Mouse (Mus musculus) kidney, postnatal 0 days (tissue): ENCODE data around the gene Aatk. TPM values are rescaled to one million over a fixed set of nuclear protein-coding genes. Genes with fewer than 3 reads are reported as not detected.

Experiments used
- ATAC-seq: fragments of 200-750 bp; cut with Nextera tagmentation; replicated peaks from 2 replicates; pipeline ENCODE4 v1.8.0; 2017; ENCODE audit warnings: low read depth, moderate number of reproducible peaks, moderate TSS enrichment, moderate library complexity; ENCODE audit not compliant: low FRiP score
- DNase-seq: peaks from one replicate; pipeline ENCODE4 v3.0.0-alpha.2; 2016; ENCODE audit warnings: low spot score
- H3K27ac ChIP-seq: fragments of 300-500 bp; sonication (generic); 2 replicates; pipeline ENCODE4 v1.5.1; 2014; ENCODE audit warnings: mild to moderate bottlenecking
- H3K27me3 ChIP-seq: fragments of 300-500 bp; sonication (generic); 2 replicates; pipeline ENCODE4 v1.6.1; 2014; ENCODE audit warnings: low read length, mixed read lengths; ENCODE audit not compliant: insufficient read depth
- H3K36me3 ChIP-seq: fragments of 300-500 bp; sonication (generic); 2 replicates; pipeline ENCODE4 v1.6.1; 2014; ENCODE audit warnings: low read length, mixed read lengths; ENCODE audit not compliant: insufficient read depth
- H3K4me1 ChIP-seq: fragments of 300-500 bp; sonication (generic); replicated peaks from 2 replicates; pipeline ENCODE4 v1.6.1; 2014; ENCODE audit warnings: antibody characterized with exemption, low read length, mixed read lengths; ENCODE audit not compliant: insufficient read depth
- H3K4me2 ChIP-seq: fragments of 300-500 bp; sonication (generic); 2 replicates; pipeline ENCODE4 v1.6.1; 2014; ENCODE audit warnings: mild to moderate bottlenecking, low read length, moderate library complexity, mixed read lengths
- H3K4me3 ChIP-seq: fragments of 300-500 bp; sonication (generic); replicated peaks from 2 replicates; pipeline ENCODE4 v1.5.1; 2014; ENCODE audit warnings: low read depth, low read length
- H3K9ac ChIP-seq: fragments of 300-500 bp; sonication (generic); 2 replicates; pipeline ENCODE4 v1.6.1; 2014; ENCODE audit warnings: low read depth, low read length
- H3K9me3 ChIP-seq: fragments of 300-500 bp; sonication (generic); replicated peaks from 2 replicates; pipeline ENCODE4 v1.6.1; 2016; ENCODE audit warnings: low read length, inconsistent platforms, mixed read lengths
- CTCF ChIP-seq: IDR thresholded peaks from 2 replicates; pipeline ENCODE4 v1.5.1; 2016; ENCODE audit warnings: antibody characterized with exemption, low read depth, mild to moderate bottlenecking, moderate library complexity
- WGBS: fragments of 180-500 bp; shearing (Covaris S2); extraction: QIAGEN DNeasy Blood & Tissue Kit; methylation state at CpG from one replicate; pipeline ENCODE4 v1.1.7; 2014; 5-methylcytosine and 5-hydroxymethylcytosine counted together
- polyA plus RNA-seq: library from polyadenylated mRNA; unstranded; fragments of >200 nt; fragmentation: Nextera tagmentation; extraction: Ambion mirVana; gene quantifications from 2 replicates; pipeline ENCODE4 v1.2.1, GENCODE M21; 2015

Aatk gene
- polyA plus RNA-seq, 1 experiment from 2014 or later, result 1.4 TPM

GRCm38 (mm10) chr11:120047531-120048251 is 724 bp upstream of the Aatk start:
- ATAC-seq, result no peak
- Histone ChIP-seq H3K4me2 (peak overlapping the region; percentile 96), H3K4me1 (peaks cover 22% of the 10 kb centered on the region), H3K27me3 (peaks cover 12% of the 10 kb centered on the region; the same call in 1 of the 2 replicates), H3K27ac (no peak overlapping the region), H3K9me3 (no peaks in the 10 kb centered on the region), H3K4me3 (peak overlapping the region; percentile 50; the same call in 1 of the 2 replicates), H3K36me3 (no peaks in the 10 kb centered on the region), H3K9ac (peak overlapping the region; percentile 65; the same call in 1 of the 2 replicates)
- 20% methylated on average over 23 of the region's 23 CpGs for WGBS
- TF ChIP-seq CTCF, result no peak
- no peak for DNase-seq

GRCm38 (mm10) chr11:120045839-120046552 is 971 bp downstream of the Aatk start:
- peak overlapping the region; percentile 96 for H3K4me2 ChIP-seq
- DNase-seq (no peak), ATAC-seq (no peak)
- H3K9ac ChIP-seq, result no peak overlapping the region
- H3K4me1 ChIP-seq, result peaks cover 22% of the 10 kb centered on the region
- peak overlapping the region; percentile 8; the same call in 1 of the 2 replicates for H3K27ac ChIP-seq
- no peak for TF ChIP-seq CTCF
- H3K4me3 ChIP-seq, result peak overlapping the region; percentile 50; the same call in 1 of the 2 replicates
- H3K27me3 ChIP-seq, result peaks cover 12% of the 10 kb centered on the region; the same call in 1 of the 2 replicates
- 48% methylated on average over 11 of the region's 11 CpGs for WGBS
- no peaks in the 10 kb centered on the region for H3K9me3 ChIP-seq
- H3K36me3 ChIP-seq, result no peaks in the 10 kb centered on the region

GRCm38 (mm10) chr11:120045341-120045740 is 1.6 kb downstream of the Aatk start:
- no peaks in the 10 kb centered on the region for H3K36me3 ChIP-seq
- no peaks in the 10 kb centered on the region for H3K9me3 ChIP-seq
- H3K9ac ChIP-seq, result no peak overlapping the region
- ATAC-seq (no peak), DNase-seq (no peak)
- 66% methylated on average over 4 of the region's 4 CpGs for WGBS
- H3K4me1 ChIP-seq, result peaks cover 22% of the 10 kb centered on the region
- H3K27ac ChIP-seq, result no peak overlapping the region
- H3K4me2 ChIP-seq, result no peak overlapping the region
- H3K27me3 ChIP-seq, result peaks cover 12% of the 10 kb centered on the region; the same call in 1 of the 2 replicates
- no peak for TF ChIP-seq CTCF
- no peak overlapping the region for H3K4me3 ChIP-seq

- no peak for ATAC-seq
- Histone ChIP-seq H3K9ac (no peak overlapping the region), H3K4me2 (no peak overlapping the region), H3K27me3 (no peaks in the 10 kb centered on the region), H3K27ac (peak overlapping the region; percentile 58), H3K4me3 (no peak overlapping the region), H3K4me1 (peaks cover 16% of the 10 kb centered on the region), H3K36me3 (no peaks in the 10 kb centered on the region), H3K9me3 (no peaks in the 10 kb centered on the region)
- TF ChIP-seq CTCF, result no peak
- no peak for DNase-seq
- WGBS, result 66% methylated on average over 7 of the region's 7 CpGs
Measured at GRCm38 (mm10) chr11:120042141-120042838, 4.7 kb downstream of the Aatk start.

GRCm38 (mm10) chr11:120041191-120042123 is 5.5 kb downstream of the Aatk start:
- peak overlapping the region; percentile 58; the same call in 1 of the 2 replicates for H3K27ac ChIP-seq
- ATAC-seq (peak; percentile 55), DNase-seq (peak; percentile 75)
- H3K4me1 ChIP-seq, result peaks cover 13% of the 10 kb centered on the region
- H3K9me3 ChIP-seq, result no peaks in the 10 kb centered on the region
- 56% methylated on average over 13 of the region's 13 CpGs for WGBS
- no peaks in the 10 kb centered on the region for H3K36me3 ChIP-seq
- no peak overlapping the region for H3K4me3 ChIP-seq
- 0 out of 2 replicates have a peak overlapping the region, but pooled peaks have one; percentile 4 for H3K9ac ChIP-seq
- H3K27me3 ChIP-seq, result no peaks in the 10 kb centered on the region
- H3K4me2 ChIP-seq, result 0 out of 2 replicates have a peak overlapping the region, but pooled peaks have one; percentile 23
- no peak for TF ChIP-seq CTCF
